Mouse (Mus musculus): Measurements from ENCODE around the gene Fto.

The Fto gene

DNA sequence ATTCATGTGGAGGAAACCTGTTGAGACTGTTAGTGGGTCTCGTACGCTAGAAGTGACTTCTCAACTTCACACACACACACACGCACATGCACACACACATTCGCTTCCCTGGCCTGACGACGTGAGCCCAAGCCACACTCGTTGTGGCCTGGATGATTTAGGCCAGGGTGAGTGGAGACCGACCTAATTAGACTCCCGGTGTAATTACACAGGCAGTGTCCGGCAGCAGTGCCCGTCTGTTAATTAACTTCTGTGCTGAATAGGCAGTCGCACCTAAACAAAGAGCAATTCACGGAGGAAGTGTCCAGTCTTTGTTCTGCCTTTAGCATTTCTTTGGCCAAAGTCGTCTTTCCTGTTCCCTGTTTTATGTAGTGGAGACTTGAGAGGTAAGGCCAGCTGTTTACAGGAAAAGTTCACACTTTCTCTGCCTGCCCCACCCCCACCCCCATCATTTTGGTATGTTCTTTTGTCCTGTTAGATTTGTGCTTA, 286.1 kb downstream of the Fto start:
- in situ Hi-C loops (cut with MboI, MseI) = no loop called here

DNA sequence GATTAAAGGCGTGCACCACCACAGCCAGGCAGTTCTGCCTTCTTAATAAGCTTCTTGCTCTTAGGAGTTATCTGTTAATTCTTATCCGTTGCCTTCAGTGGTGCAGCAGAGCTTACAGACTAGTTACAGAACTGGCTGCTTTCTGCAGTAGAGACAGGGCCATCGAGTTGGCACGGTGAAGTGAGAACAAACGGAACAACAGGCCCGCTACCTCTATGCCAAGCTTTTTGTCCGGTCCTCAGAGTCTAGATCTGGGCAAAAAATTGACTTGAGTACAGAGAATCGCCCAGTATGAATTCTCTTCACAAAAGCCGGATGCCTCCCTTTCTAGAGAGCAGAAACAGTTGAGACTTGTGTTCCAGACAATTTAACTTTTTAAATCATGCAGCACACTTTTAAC, 290.4 kb downstream of the Fto start:
- in situ Hi-C loops (cut with MboI, MseI) = no loop called here

DNA sequence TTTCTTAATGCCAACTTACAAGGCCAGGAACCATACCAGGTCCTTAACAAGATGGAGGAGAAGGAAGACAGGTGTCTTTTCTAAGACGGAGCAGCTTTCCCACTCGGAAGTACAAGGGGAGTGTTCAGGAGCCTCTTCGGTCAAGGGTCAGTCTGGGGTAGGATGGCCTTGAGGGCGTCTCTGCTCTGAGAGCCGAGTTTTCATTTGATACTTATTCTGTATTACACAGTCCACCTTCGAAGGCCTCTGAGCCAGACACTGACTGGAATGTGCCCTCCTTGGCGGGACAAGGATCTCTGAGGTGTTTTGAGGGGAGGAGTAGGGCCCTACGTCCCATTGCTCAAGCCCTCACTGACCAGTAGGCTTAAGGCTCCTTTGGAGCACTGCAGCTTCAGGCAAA, 292.6 kb downstream of the Fto start:
- in situ Hi-C loops (cut with MboI, MseI) = no loop called here

DNA sequence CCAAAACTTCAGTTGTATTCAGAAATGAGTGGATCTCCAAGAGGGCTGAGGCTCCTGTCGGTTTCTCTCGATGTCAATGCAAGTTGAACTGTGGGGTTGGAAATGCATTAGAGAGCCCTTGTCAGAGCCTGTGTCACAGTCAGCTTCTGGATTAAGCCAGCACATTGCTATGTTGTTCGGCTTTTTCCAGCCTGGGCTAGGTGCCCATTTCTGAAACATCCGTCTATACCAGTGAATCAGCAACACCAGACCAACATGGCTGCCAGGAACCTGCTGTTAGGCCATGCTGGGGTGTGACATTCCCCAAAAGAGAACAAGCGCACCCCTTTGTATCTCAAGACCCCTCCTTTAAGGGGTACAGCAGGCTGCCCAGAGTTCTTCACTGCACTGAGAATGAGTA, 293.8 kb downstream of the Fto start:
- in situ Hi-C loops (cut with MboI, MseI) = no loop called here

DNA sequence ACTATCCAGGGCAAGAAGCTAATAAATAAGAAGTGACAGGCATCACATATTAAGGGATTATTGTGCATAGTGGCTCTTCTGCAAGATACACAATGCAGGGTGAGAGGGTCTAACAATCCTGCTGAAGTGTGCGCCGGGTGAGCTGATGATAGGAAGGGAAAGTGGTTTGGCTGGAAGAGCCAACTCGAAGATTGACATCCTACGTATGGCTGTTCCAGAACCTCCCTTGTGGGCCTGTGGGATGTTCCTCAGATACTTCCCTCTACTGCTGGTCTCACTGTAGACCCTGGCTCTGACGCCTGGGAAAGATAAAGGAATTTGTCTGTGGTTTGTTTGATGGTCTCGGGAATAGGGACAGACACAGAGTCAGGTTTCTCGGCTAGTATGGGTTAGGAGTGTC, 297.9 kb downstream of the Fto start:
- in situ Hi-C loops (cut with MboI, MseI) = no loop called here

DNA sequence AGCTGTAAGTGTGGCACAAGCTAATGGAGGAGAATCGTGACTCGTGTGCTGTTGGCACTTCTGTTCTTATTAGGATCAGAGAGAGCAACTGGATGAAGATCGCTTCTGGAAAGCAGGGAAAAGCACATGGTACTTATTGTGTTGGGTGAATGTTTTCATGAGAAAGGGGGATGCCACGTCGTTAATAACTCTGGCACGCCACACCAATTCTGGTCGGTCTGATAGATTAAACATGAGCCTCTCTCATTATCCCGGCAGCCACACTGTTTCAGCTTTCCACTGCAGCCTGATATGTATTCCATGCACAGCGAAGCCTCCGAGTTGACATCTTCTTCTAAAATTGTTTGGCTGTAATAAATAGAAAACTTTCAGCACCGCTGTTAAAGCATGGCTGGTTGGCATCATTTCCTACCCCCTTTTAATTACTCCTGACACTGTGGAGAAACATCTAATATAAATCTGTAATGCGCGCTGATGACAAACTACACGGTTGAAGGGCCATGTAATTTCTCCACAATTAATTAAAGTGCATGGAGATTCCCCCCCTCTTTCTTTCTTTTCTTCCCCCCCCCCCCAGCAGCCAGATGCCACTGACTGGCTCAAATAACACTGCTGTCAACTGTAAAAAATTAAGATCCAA, 298.5 kb downstream of the Fto start:
- in situ Hi-C loops (cut with MboI, MseI) = no loop called here

DNA sequence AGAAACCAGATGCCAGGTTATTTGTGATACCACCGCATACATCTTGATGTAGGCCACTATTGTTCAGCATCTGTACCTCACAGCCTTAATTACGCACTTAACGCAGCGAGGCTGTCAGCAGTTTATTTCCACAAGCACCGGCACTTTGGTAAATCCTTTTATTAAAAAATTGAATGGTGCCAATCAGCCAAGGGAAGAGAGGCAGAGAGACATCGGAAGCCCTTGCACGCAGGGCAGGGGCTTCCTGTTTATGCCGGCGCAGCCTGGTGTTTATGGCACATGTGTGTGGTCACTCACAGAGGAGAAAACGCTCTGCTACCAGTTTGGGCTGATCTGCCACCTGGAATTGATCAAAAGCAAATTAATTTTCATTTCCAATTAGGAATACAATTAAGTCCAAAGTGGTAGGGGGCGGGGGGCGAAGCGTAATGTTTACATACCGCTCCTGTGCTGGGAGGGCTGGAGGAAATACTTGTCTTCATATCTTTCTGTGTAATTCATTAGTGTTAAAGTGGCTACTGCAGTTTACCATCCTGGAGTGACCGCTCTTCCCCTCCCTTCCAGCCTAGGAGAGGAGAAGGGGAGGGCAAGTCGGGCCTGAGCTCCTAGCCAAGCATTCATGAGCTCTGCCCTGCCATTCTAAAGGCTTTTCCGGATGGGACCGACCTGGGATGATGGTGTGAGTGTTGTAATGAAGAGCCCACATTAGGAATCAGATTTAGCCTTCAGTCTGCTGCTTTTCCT, 299.2 kb downstream of the Fto start:
- in situ Hi-C loops (cut with MboI, MseI) = no loop called here

DNA sequence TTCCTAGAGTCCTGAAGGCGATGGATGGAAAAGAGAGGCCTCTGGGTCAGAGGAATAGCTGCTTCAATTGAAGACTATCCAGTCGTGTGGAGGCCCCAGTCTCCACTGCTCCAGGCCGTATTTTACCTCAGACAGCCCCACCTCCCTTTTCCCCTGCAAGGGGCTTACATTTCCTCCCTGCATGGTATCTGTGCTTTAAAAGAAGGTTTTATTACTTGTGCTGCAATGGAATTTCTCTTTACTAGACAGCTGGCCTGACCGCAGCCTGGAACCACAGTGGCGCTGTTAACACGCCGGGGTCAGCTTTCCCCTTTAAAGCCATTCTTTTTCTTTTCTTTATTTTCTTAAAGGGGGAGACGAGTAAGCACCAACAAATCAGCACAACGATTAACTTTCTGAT, 300.3 kb downstream of the Fto start:
- in situ Hi-C loops (cut with MboI, MseI) = no loop called here

DNA sequence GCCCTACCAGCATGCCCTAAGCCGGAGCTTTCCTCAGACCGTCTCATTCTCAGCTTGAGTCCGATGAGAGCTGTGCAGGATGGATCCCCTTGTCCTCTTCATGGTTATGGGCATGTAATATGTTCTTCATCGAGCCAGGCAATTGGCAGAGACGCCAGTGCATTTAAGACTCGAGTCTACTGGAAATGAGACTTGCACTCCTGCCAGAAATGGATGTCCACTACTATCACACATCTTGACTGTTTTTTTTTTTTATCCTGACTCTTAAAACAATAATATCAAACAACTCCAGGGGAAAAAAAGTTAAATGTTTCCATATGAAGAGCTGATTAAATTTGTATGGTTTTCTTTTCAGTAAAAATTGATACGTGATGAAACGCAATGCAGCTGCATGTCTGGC, 301.9 kb downstream of the Fto start:
- in situ Hi-C loops (cut with MboI, MseI) = no loop called here

DNA sequence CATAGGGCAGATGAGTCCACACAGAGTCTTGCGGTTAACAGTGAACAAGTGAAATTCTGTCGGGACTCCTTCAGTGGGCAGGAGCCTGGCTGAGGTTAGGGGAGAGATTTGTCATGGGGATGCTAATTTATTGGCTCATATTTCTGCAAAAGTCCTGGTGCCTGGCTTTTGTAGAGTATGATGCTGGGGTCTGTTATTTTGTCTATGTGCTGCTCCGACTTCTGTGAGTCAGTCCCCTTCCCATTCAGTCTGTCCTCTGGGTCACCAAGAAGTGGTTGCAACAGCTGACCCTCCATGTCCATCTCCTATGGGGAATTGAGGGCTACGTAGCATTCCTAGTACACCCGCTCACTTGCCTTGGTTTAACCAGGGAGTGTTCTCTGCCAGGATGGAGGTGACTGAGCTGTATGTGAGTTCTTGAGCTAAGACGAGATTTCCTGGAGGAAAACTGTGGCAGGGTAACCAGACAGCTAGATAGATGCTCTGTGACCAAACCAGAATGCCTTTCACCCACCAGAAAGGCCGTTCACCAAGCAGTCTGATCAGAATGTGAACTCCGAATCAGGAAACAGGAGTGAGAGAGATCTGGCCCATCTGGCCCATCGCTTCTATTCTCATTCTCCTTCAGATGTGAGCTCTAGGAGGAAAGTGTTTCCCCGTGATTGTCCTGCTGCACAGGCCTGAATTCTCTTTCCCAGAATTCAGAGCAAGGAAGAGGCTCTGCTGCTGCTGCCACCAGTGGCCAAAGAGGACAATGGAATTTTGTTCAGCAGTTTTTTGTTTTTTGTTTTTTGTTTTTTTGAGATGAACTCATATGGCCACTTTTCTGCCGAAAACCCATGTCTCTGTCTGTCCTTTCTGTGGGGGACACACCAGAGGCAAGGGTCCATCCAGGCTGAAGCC, 302.7 kb downstream of the Fto start:
- in situ Hi-C loops (cut with MboI, MseI) = no loop called here

DNA sequence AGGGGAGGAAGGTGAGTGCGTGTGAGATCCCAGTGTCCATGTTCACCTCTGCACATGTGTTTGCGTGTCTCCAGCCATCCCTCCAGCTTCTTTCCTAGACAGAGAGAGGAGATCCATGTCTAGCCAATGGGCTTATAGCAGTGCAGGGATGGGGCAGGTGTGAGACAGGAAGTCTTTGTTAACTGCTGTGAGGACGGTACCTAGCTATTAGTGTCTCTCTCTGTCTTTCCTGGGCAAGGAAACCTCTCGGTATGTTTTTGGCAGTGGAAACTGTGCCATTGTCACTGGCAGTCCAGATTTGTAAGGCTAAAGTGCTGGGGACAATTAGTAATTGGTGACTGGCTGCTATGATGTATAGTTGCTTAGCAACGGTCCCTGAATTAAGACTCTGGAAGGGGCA, 304.4 kb downstream of the Fto start:
- in situ Hi-C loops (cut with MboI, MseI) = no loop called here

DNA sequence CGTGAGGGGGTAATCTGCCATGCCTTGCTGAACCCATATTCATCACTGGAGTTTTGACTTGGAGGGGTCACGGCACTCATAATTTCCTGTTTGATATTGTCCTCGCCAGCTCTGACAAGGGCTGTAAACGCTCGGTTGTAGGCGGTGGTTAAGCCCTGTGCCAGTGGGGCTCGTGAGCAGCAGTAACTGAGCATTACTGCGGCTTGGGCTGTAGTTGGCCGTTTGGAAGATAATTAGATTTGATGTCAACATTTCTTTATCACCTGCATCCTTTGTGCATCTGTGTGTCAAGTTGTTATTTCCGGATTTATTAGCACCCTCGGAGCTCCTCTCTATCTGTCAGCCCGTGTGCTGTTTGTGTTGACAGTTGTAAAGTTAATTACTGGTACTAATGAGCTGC, 309.4 kb downstream of the Fto start:
- in situ Hi-C loops (cut with MboI, MseI) = no loop called here

DNA sequence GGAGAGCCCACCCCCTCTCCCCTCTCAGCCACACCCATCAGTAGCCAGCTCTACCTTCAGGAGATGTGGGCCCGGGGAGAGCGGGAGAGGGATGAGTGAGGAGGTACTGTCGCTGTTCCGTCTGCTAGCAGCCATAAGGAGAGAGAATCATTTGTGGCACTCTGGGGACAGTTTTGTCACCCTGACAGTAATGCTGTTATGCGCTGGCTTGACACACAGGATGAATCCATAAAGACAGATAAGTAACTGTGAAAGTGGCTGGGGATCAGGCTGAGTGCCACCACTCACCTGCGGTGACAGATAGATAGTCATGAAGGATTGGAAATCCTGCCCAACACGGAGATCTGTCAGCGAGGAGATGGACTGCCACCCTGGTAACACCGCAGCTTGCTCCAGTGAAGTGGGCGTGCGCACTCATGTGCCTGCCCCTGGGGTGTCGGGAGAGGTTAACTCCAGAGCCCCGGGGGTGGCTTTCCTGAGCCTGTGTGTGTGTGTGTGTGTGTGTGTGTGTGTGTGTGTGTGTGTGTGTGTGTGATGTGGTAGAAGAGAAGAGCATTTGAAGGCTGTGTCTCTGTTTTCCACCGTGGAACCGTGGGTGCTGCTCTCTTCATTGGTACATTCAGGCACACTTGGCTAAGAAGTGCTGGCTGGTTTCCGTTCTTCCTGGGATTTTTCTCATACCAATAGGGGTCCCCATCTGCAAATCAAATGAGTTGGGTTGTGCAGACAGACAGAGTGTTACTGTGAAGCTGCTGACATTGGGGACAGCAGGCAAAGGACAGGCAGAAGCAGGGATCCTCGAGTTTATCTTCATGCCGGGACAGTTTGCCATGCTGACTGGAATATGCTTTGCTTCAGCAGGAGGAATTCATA, 312.6 kb downstream of the Fto start:
- in situ Hi-C loops (cut with MboI, MseI) = no loop called here

DNA sequence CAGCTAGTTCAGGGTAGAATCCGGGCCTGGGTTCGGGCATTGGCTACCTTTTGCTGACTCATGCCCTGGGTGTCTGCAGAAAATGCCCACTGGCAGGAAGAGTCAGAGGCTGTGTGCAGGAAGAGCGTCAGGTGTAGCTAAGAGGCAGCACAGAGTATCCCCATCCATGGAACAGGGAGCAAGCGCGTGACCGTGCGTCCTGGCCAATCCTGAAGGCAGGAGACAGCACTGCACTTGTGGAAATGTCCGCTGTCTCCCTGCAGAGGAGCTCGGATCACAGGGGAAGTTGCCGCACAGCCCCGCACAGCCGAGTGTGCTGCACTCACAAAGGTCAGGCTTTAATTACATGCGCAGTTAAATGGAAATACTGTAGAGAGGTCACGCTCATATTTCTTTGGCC, 316.3 kb downstream of the Fto start:
- in situ Hi-C loops (cut with MboI, MseI) = no loop called here

DNA sequence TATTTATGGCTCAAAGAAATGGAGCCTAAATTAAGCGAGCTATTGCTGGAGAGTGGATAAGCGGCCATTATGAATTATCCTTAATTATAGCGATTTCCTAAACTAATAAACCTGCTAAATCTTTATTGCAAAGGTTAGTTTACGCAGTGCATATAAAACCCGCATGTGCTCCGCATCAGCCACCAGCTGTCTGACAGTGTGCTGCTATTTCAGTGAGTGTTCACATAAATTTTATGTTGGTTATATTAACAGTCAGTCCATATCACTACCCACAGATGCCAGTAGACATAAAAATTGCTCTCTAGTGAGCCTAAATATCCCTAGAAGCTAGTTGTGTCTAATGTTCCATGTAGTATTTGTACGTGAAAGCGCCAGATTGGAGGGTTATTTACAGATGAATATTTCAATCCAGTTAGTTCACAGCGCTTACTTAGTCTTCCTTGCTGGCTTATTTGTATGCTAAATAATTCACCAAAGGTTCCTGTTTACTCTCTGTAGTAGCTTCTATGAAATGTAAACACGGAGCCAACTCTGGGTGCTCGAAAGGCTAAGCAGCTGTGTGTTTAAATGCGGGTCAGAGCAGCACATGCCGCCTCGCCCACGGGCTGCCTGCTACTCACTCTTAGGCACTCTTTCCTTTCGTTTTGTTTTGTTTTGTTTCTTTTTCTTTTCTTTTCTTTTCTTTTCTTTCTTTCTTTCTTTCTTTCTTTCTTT, 317.2 kb downstream of the Fto start:
- in situ Hi-C loops (cut with MboI, MseI) = no loop called here

DNA sequence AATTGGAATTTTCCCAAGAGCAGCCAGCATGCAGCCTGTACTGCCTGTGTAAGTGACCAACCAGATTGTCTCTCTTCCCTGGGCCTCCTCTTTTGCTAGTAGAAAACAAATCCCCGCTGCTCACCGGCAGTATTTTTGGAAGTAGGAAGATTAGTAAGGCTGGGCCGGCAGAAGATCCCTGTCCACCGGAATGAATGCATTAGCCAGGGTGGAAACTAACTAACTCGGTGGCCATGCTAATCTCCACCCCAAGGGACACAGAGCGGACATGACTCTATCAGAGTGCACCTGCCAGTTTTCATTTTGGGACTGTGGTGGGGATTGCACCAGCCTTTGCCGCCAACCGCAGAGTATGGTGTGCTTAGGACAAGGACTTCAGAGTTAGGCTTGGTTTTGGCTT, 319.1 kb downstream of the Fto start:
- in situ Hi-C loops (cut with MboI, MseI) = no loop called here

DNA sequence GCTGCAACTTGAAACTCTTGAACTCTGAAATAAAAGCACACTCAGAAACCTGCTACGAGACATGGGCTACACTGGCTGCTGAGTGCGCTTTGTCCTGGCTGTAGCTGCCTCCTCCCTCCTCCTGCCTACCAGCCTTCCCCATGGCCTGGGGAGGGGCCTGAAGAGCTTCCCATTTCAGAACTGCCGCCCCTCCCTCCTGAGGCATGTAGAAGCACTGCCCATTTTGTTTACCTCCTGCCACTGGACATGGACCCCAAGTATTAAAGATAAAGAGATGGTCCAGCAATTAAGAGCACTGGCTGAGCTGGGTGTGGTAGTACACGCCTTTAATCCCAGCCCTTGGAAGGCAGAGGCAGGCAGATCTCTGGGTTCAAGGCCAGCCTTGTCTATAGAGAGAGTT, 322.1 kb downstream of the Fto start:
- in situ Hi-C loops (cut with MboI, MseI) = no loop called here

DNA sequence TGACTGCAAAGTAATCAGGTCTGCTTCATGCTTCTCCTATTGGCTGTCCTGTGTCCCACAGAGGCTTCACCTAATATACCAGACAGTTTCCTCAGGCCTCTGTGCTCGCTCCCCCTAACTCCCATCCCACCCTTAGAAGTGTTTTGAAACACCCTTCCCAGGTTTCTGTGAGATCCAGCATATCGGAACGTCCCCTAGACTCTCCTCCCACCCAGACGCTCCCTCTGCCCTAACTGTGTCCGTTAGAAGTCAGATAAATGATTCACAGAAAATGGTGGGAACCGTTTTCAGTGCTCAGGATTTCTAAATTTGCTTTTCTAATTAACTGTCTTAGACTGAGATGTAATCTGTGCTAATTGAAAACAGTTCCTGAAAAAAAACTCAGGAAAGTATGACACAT, 323.6 kb downstream of the Fto start:
- in situ Hi-C loops (cut with MboI, MseI) = no loop called here

DNA sequence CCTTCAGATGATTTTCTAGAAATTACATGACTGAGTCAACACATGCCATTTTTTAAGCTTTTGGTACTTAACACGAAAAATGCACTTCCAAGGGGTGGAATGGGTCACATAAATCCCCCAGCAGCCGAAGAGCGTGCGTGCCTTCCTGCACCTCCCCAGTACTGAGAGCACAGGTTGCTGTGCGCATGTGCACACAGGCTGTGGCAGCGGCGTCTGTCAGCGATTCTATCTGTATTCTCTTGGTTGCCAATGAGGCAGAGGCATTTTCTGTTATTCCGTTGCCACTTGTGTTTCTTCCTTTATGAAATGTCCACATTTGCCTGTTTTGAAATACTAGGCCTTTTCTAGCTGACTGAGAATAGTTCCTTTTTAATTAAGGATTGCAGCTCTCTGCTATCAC, 324.4 kb downstream of the Fto start:
- in situ Hi-C loops (cut with MboI, MseI) = no loop called here

DNA sequence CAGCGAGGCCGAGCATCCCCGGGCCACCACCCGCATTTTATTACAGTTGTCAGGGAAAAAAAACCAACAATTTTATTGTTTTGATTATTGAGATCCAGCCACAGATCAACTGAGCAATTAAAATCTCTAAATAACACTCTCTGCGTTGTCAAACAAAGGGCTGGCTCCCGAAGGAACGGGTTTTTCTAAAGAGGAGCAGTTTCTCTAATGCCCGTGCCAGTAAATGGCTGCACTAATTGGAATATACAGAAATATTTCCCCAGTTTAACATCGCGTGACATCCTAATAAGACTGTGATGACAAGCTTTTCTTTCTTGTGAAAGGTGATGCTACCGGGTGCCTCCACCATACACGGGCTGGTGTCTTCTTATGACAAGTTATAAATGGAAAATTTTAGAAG, 324.9 kb downstream of the Fto start:
- in situ Hi-C loops (cut with MboI, MseI) = no loop called here

DNA sequence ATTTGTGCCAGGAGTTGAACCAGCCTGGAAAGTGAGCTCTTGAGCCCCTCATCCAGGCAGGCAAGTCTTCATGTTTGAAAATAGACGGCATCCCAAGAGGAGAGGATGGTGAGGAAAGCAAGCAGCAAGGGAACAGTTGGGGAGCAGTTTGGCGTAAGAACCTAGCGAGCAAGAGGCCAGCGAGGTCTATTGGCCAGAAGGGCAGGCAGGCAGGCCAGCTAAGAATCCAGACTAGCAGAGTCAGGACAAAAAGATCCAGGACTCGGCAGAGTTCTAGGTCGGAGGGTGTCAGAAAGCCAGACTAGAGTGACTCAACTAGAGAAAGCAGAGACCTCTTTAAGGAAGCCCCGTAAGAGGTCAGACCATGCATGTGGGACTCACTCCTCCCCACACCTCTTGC, 327.1 kb downstream of the Fto start:
- in situ Hi-C loops (cut with MboI, MseI) = no loop called here

All from T-helper 17 cell (primary cell).